Mouse (Mus musculus) WW6 (cell line): Measurements from ENCODE around the gene Cd200.
"Not testable (repeated sequence)": the region's sequence is repeated elsewhere in the genome, so short reads cannot be mapped to it uniquely, and the experiment has no call there.

Source experiments
- DNase-seq: peaks from one replicate; pipeline ENCODE4 v3.0.0-alpha.2; 2013; ENCODE audit warnings: low read depth, low spot score

Gene Cd200

GRCm38 (mm10) chr16:45378147-45378943 lies 30.5 kb downstream of the Cd200 start:
- no peak for DNase-seq

DNA sequence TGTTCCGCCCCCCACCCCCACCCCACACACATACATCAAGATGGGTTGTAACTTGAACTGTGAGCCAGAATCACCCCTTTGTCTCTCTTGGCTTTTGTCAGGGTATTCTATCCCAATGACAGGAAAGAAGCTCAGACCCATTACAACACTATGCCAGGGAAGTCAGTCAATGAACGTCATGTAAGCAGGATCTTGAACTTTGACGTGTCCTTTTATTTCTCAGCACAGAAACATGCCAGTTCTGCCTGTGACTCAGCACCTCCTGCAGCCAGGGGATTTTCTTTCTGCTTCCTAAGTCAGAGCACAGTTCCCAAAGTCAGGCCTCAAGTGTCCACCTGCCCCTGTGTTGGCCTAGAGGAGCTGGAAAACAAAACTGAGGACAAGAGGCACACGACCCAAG lies 31.5 kb downstream of the Cd200 start:
- DNase-seq, result no peak

DNA sequence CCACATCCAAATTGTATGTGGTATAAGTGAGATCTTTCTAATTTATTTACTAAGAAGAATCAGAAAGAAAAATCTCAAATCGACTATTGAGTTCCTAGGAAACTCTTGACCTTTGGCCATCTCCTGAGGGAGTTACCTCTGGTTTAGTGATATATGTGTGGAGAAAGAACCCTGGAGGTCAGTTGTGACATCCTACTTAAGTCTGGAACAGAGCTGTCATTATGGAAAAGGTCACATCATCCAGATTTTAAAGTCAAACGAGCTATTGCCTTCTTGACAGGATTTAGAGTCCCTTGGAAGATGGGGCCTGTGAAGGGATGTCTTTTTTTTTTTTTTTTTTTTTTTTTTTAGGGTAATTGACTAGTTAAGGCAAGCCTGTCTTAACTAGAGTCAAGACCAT lies 32.0 kb downstream of the Cd200 start:
- no peak for DNase-seq

DNA sequence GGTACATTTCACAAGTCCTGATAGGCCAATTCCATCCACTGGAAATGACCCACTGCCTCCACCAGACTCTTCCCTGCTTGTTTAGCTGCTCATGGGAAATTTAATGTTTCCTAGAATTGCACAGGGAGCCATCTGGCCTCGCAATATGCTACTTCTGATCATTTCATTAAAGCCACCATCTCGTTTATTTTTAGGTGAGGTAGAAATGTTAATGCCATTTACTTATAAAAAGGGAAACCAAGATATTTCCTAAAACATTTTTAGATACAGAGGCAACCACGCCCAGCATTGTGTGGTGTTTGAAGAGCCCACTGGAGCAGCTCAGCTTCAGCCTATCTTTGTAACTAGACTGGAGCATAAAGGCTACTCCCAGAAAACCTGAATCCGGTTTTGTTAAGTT lies 32.6 kb downstream of the Cd200 start:
- DNase-seq, result no peak

GRCm38 (mm10) chr16:45375506-45376225 lies 33.2 kb downstream of the Cd200 start:
- DNase-seq, result no peak

DNA sequence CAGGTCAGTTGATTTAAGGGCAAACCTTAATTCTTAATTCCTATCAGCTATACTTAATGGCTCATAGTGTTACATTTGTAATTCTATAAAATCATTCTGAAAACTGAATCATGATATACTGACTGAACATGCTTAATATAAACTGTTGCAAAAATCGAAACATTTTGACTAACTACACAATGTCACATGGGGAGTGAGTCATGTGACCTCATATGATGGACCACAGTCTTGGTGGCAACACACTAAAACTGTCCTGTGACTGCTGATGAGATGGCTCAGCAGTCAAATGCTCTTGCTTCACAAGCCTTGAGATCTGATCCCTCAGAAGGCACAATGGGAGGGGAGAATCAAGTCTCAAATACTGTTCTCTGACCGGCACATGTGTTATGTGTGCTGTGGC lies 34.8 kb downstream of the Cd200 start:
- no peak for DNase-seq

DNA sequence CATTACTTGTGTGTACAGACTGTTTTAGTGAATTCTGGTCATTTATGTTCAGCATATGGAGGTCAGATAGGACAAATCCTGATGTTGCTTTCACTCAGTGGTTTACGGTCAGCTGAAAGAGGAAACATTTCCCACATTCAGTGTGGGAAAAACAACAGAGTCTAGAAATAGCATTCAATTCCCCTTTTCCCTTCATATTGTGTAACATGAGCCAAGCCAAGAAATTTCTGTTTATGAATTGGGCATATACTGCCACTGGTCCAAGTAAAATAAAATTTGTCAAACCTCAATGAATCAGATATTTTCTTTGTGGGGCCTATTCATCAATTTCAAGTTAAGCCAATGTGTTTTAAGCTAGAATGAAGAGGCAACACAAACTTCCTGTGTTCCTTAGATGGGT lies 37.8 kb downstream of the Cd200 start:
- DNase-seq, result no peak

DNA sequence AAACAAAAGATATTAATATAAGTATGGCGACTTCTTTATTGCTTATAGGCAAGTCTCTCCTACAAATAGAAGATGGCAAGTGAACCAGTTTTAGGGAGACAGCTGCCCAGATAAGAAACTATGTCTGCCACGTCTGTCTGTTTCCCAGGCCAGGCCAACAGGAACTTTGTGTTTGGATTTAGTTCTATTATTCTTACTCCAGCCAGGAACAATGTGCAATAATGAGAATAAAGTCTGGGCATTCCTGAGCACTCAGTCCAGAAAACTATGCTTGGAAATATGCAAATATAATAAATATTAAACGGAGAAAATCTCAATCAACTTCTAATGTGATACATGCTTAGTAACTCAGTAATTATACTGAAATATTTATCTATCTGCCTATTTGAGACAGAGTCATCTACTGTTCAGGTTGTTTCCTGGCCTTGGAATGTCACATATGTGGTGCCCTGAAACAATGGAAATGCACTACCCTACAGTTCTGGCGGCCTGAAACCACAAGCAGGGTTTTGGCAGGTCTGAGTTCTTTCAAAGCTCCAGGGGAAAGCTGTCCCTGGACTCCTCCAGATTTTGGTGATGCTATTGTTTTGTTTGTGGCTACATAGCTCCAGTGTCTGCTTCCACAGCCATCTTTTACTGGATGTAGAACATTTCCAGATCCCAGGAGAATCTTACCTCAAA lies 39.4 kb downstream of the Cd200 start:
- no peak for DNase-seq

- no peak for DNase-seq
Observed at GRCm38 (mm10) chr16:45366111-45366510, 42.7 kb downstream of the Cd200 start.

GRCm38 (mm10) chr16:45365353-45365752 lies 43.5 kb downstream of the Cd200 start:
- DNase-seq, result no peak

DNA sequence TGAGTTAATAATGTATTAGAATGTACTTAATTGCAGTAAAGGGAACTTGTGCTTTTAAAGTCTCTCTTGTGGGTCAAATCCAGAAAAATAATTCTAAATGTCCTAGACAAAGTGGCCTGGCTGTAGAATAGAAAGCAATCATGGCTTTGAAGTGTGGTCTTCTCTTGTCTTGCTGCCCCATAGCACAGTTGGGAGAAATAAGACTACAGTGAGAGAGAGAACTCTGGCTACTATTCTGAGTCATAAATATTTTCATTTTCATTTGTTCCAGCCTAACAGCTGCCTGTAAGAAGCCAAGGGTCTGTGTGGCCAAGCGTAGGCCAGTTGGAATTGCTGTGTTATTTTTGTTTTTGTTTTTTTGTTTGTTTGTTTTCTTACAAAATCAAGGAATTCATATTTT lies 44.2 kb downstream of the Cd200 start:
- DNase-seq, result no peak

GRCm38 (mm10) chr16:45363480-45364045 lies 45.3 kb downstream of the Cd200 start:
- no peak for DNase-seq

DNA sequence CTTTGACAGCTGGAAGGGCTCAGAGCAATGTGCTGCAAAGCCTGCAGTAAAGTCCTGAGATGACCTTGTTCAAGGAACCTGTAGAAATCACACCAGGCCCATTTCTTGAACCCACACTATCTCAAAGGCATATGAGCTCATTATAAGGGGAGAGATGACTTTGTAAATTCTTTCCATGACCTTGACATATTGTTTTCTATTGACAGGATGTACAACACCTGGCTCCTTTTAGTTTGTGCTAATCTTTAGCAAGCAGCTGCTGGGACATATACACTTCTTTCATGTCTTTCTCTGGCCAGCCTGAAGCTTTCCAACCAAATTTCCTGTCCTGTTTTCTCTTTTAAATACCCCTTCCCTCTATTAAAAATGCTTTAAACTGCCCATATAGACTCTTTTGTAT lies 47.4 kb downstream of the Cd200 start:
- no peak for DNase-seq

DNA sequence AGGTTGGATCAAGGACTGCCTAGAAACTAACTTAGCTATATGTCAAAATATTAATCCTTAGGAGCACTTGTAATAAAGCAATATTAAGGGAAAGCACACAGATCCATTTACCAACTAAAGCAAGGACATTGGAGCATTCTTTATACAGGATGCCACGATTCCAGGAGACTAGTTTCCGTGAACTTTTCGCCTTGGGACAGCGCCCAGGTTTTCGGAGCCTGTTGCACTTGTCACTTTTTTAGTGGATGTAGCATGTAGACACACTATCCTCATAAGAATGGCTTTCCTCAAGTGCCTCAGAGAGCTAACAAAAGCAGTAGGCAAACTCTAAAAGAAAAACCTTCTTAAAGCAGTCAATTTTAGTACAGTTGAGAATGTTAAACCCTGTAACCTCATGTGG lies 50.4 kb downstream of the Cd200 start:
- not testable (repeated sequence) for DNase-seq

GRCm38 (mm10) chr16:45357134-45357533 lies 51.7 kb downstream of the Cd200 start:
- DNase-seq, result no peak

DNA sequence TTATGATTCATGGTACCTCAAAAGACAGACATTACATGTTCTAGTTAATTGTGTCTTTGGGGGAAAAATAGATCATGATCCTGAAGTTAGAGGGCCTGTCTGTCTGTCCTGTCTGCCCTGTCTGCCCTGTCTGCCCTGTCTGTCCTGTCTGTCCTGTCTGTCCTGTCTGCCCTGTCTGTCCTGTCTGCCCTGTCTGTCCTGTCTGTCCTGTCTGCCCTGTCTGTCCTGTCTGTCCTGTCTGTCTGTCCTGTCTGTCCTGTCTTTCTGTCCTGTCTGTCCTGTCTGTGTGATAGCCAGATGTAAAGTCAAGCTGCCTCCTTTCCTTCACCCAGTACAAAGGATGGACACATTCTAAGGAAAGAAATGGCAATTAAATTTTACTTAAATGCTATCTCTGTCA lies 56.0 kb downstream of the Cd200 start:
- peak; percentile 26 for DNase-seq

DNA sequence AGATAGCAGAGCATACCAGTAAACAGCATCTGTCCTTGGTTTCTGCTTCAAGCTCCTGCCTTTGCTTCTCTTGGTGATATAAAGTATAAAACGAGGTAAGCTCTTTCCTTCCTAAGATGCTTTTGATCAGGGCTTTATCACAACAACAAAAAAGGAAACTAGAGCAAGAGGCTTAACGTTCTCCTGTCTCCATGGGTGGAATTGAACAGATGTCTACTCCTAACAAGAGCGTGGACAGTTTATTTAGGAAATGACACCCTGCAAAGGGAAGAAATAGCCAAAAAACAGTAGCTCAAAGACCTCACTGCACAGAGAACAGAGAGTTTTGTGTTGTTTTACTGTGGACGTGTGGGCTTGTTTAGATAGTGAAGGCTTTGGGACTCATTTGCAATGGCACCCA lies 58.1 kb downstream of the Cd200 start:
- DNase-seq, result no peak

GRCm38 (mm10) chr16:45349523-45350298 lies 59.1 kb downstream of the Cd200 start:
- DNase-seq, result peak; percentile 39

- not testable (repeated sequence) for DNase-seq
Observed at GRCm38 (mm10) chr16:45348238-45348637, 60.6 kb downstream of the Cd200 start.

GRCm38 (mm10) chr16:45346930-45347387 lies 61.9 kb downstream of the Cd200 start:
- no peak for DNase-seq

DNA sequence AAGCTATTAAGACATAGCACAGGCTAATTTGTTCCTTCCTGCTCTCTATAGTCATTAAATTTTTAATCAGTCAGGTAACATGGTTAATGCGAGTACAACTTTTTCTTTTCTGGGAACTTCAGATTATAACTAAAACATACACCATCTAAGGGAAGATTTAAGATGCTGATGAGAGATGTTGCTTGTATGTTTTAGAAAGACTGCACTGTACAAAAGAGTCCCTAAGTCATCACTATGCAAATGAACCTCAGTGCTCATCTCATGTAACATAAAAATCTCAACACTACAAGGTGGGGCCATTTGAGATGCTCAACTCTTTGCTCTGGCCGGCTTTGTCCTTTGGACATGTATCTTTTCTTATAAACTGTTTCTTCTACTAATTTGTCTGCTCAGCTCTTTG lies 62.5 kb downstream of the Cd200 start:
- no peak for DNase-seq
